Mouse (Mus musculus) mouse embryonic stem cell (cell line): ENCODE measurements around the gene Ahcy.
"Not testable (repeated sequence)": the region's sequence is repeated elsewhere in the genome, so short reads cannot be mapped to it uniquely, and the experiment has no call there.

ENCODE experiments used
- in situ Hi-C, 2 experiments: fragments of 300-500 bp; cut with MboI; formaldehyde crosslinking; loops; 1 replicate in 1 of 2; 3 replicates in 1 of 2; pipeline ENCODE4 v1.14.3; 2019 to 2020; ENCODE audit warnings: low sequenced_read_pairs in 2 of 2, low pct_unique_long_range_greater_than_20kb in 1 of 2, mixed read lengths in 1 of 2; ENCODE audit not compliant: unreplicated experiment in 1 of 2

Ahcy gene

DNA sequence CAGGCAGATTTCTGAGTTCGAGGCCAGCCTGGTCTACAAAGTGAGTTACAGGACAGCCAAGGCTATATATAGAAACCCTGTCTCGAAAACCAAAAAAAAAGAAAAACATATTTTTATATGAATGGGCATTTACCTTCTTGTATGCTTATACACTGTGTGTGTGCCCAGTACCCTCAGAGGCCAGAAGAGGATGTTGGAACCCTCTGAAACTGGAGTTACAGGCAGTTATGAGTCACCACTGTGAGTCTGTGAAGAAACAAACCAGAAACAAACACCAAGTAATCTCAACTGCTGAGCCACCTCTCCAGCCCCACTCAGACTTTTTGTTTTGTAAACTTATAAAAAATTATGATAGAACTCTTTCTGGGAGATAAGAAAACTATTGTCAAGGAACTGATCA is 27.5 kb downstream of the Ahcy start:
- in situ Hi-C loops, result loop anchor here in 1 of 2 experiments (10.0 kb wide), 1 partner anchor 52 kb away; no protein-coding TSS in a partner anchor

- in situ Hi-C loops, result loop anchor here in 1 of 2 experiments (10.0 kb wide), 1 partner anchor 50 kb away; no protein-coding TSS in a partner anchor
These were observed 29.2 kb downstream of the Ahcy start for GRCm38 (mm10) chr2:155045075-155045474.

- in situ Hi-C loops, result loop anchor here in 1 of 2 experiments (10.0 kb wide), 1 partner anchor 50 kb away; no protein-coding TSS in a partner anchor
These were observed 29.8 kb downstream of the Ahcy start for GRCm38 (mm10) chr2:155044542-155044941.

- in situ Hi-C loops, result loop anchor here in 1 of 2 experiments (10.0 kb wide), 1 partner anchor 45 kb away; no protein-coding TSS in a partner anchor
These were observed 34.3 kb downstream of the Ahcy start for GRCm38 (mm10) chr2:155039956-155040355.

DNA sequence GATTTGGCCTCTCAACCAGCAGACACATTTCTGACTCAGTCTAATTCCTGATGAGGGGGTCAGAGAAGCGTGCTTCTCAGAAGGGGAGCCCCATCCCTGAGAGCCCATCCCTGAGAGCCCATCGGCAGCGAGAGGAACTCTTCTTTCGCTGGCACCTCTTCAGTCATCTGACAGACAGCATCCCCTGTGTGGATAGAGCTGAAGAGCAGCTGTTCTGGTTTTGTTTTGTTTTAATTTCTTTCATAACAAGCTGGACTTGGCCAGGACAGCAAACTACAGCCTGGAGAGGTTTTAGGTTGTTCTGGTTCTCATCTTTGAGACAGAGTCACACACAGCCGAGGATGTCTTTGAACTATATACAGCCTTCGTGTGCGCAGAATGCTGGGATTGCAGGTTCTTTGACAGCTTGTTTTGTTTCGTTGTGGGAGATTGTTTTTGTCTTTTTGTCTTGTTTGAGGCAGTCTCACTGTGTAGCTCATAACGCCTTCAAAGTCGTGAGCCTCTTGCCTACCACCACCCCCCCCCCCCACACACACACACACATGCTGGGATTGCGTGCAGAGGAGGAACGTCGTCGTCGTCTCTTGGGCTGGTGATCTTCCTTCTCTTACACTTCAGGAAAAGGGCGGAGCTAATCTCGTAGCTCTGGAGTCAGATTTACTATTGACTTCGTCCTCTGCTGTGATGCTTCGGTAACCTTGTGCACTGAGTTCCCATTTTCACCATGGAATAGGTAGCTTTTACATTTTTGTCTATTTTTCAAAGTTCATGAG is 41.2 kb downstream of the Ahcy start:
- in situ Hi-C loops, result no loop called here

- in situ Hi-C loops, result no loop called here
These were observed 43.5 kb downstream of the Ahcy start for GRCm38 (mm10) chr2:155030831-155031230.

DNA sequence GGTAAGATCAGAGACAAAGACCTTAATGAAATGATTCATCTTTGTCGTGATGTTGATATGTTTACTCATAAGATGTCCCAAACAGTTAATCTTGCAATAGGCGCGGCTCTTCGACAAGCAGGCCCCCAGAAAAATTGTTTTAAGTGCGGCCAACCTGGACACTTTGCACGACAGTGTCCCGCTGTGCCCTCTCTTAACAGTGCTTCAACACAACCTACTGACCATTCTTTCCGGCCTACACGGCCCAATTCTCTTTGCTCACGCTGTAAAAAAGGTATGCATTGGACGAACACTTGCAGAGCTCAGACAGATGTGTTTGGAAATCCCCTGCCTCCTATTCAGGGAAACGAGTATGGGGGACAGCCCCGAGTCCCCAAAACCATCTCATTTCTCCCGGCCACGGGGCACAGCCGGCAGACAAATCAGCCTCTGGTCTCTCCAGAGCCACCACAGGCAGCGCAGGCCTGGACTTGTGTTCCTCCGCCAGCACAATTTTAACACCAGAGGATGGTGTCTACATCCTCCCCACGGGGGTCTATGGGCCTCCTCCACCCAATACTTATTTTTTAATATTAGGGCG is 54.0 kb downstream of the Ahcy start:
- in situ Hi-C loops, result not testable (repeated sequence)

DNA sequence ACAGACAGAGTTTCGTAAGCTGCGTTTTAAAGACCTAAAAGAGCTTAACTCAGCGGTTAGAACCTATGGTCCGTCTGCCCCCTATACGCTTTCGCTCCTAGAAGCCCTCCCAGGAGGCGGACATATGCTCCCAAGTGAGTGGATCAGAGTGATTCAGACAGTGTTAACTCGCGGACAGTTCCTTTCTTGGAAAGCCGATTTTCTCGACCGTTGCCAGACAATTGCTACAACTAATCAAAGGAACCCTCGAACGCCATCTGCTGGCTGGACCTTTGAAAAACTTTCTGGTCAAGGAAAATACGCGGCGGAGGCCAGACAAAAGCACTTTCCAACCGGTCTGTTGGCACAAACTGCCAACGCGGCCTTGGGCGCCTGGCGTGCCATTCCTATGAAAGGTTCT is 54.6 kb downstream of the Ahcy start:
- in situ Hi-C loops, result no loop called here

- in situ Hi-C loops, result no loop called here
These were observed 55.3 kb downstream of the Ahcy start for GRCm38 (mm10) chr2:155018762-155019641.

GRCm38 (mm10) chr2:155018251-155018755 is 56.0 kb downstream of the Ahcy start, which contains the start of gene Gm14226:
Gm14226 (plus strand) TSS chr2:155018266.
- in situ Hi-C loops, result not testable (repeated sequence)

GRCm38 (mm10) chr2:155016751-155017150 is 57.5 kb downstream of the Ahcy start:
- in situ Hi-C loops, result not testable (repeated sequence)

DNA sequence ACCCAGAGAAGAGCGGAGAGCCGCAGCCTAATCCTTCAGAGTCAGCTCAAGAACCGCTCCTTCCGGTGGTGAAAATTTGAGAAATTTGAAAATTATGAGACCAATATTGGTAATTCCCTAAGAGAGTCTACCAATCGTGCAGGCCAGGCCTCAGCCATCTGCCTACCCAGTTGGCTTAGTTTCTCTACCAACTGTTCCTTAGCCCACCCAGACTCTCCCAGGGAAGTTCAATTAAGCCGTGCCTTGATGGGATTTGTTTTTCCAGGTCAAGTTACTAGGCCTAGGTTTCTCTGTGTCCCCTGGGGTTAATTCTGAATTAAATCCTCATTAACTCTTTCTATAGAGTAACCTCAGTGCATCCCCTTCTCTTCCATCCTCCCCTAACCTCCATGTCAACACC is 61.3 kb downstream of the Ahcy start:
- in situ Hi-C loops, result no loop called here

DNA sequence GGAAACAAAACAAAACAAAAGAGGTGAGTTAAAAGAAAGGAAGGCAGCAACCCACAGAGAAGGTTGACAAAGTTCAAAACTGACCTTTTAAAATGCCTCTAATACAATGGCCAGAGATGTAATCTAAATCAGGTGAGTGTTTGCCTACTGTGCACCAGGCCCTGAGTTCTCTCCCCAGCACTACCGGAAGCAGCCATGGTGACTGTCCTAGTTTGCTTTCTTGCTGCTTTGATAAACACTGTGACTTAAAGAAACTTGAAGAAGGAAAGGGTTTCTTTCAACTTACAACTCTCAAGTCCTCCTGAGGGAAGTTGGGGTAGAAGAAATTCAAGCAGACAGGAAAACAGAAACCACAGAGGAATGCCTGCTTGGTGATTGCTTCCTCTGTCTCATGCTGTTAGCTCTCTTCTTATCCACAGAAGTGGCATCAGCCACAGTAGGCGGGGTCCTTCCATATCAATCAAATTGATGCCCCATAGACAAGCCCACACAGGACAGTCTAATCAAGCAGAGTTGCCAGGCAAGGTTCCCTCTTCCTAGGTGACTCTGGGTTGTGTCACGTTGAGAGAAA is 63.1 kb downstream of the Ahcy start:
- in situ Hi-C loops, result no loop called here
